Mouse (Mus musculus) hindbrain, embryonic 14.5 days (tissue): ENCODE data around the gene St3gal2. TPM values are rescaled to one million over a fixed set of nuclear protein-coding genes. Genes with fewer than 3 reads are reported as not detected.
A peak's percentile ranks its signal among the peaks of the same experiment; 100 is the strongest.
"Not testable (repeated sequence)": the region's sequence is repeated elsewhere in the genome, so short reads cannot be mapped to it uniquely, and the experiment has no call there.

Source experiments
- ATAC-seq: fragments of 200-750 bp; cut with Nextera tagmentation; 2 replicates; pipeline ENCODE4 v1.8.0; 2017; ENCODE audit warnings: moderate number of reproducible peaks, mild to moderate bottlenecking, moderate TSS enrichment, moderate library complexity; ENCODE audit not compliant: low FRiP score
- DNase-seq: peaks from one replicate; pipeline ENCODE4 v3.0.0-alpha.2; 2015; ENCODE audit warnings: low spot score
- H3K27ac ChIP-seq: fragments of 300-500 bp; sonication (generic); 2 replicates; pipeline ENCODE4 v1.5.1; 2014; ENCODE audit warnings: mild to moderate bottlenecking, moderate library complexity
- H3K27me3 ChIP-seq: fragments of 300-500 bp; sonication (generic); 2 replicates; pipeline ENCODE4 v1.6.1; 2014; ENCODE audit warnings: mild to moderate bottlenecking, low read length, mixed read lengths; ENCODE audit not compliant: control insufficient read depth, insufficient read depth
- H3K36me3 ChIP-seq: fragments of 300-500 bp; sonication (generic); replicated peaks from 2 replicates; pipeline ENCODE4 v1.6.1; 2014; ENCODE audit not compliant: control insufficient read depth, insufficient read depth
- H3K4me1 ChIP-seq: fragments of 300-500 bp; sonication (generic); replicated peaks from 2 replicates; pipeline ENCODE4 v1.6.1; 2014; ENCODE audit warnings: antibody characterized with exemption, low read length, mixed read lengths; ENCODE audit not compliant: control insufficient read depth, insufficient read depth
- H3K4me2 ChIP-seq: fragments of 300-500 bp; sonication (generic); replicated peaks from 2 replicates; pipeline ENCODE4 v1.6.1; 2014; ENCODE audit warnings: mild to moderate bottlenecking, moderate library complexity
- H3K4me3 ChIP-seq: fragments of 300-500 bp; sonication (generic); replicated peaks from 2 replicates; pipeline ENCODE4 v1.5.1; 2014; ENCODE audit warnings: mild to moderate bottlenecking, low read length
- H3K9ac ChIP-seq: fragments of 300-500 bp; sonication (generic); 2 replicates; pipeline ENCODE4 v1.6.1; 2014
- H3K9me3 ChIP-seq: fragments of 300-500 bp; sonication (generic); 2 replicates; pipeline ENCODE4 v1.6.1; 2016; ENCODE audit warnings: low read length; ENCODE audit not compliant: control insufficient read depth
- WGBS: fragments of 180-500 bp; shearing (Covaris S2); extraction: QIAGEN DNeasy Blood & Tissue Kit; methylation state at CpG from one replicate; pipeline ENCODE4 v1.1.7; 2014; 5-methylcytosine and 5-hydroxymethylcytosine counted together
- microRNA-seq: library from miRNA; unstranded; fragments of <30 nt; microRNA quantifications from one replicate; pipeline ENCODE4, GENCODE M21; 2016
- polyA plus RNA-seq: library from polyadenylated mRNA; unstranded; fragments of >200 nt; fragmentation: Nextera tagmentation; extraction: Ambion mirVana; gene quantifications from 2 replicates; pipeline ENCODE4 v1.2.1, GENCODE M21; 2014

St3gal2 gene
- polyA plus RNA-seq, 1 experiment from 2014 or later: 17.6 TPM

GRCm38 (mm10) chr8:110996641-110997430 is 77.1 kb downstream of the St3gal2 start:
- Histone ChIP-seq H3K4me3 (peak overlapping the region; percentile 94), H3K27me3 (no peaks in the 10 kb centered on the region), H3K9ac (peak overlapping the region; percentile 80), H3K9me3 (no peaks in the 10 kb centered on the region), H3K36me3 (peaks cover 17% of the 10 kb centered on the region), H3K4me2 (peak overlapping the region; percentile 91), H3K4me1 (peaks cover 8% of the 10 kb centered on the region), H3K27ac (peak overlapping the region; percentile 78)
- 39% methylated on average over 16 of the region's 16 CpGs for WGBS
- DNase-seq (no peak), ATAC-seq (no peak)

GRCm38 (mm10) chr8:110997547-110998531 is 78.1 kb downstream of the St3gal2 start, which contains the start of gene Ddx19a:
Gene Ddx19a (minus strand): TSS chr8:110997800.
- ATAC-seq (peak; percentile 93), DNase-seq (peak; percentile 88)
- peak within 1 kb of the TSS; percentile 78 for H3K27ac ChIP-seq
- peaks cover 8% of the 10 kb centered on the region for H3K4me1 ChIP-seq
- no peaks in the 10 kb centered on the region for H3K27me3 ChIP-seq
- peak within 1 kb of the TSS; percentile 80 for H3K9ac ChIP-seq
- peaks cover 10% of the 10 kb centered on the region for H3K36me3 ChIP-seq
- no peaks in the 10 kb centered on the region for H3K9me3 ChIP-seq
- 4% methylated on average over 58 of the region's 58 CpGs for WGBS
- H3K4me3 ChIP-seq: peak within 1 kb of the TSS; percentile 94
- H3K4me2 ChIP-seq: peak within 1 kb of the TSS; percentile 91

GRCm38 (mm10) chr8:111010230-111010991 is 90.7 kb downstream of the St3gal2 start:
- H3K4me2 ChIP-seq, H3K4me3 ChIP-seq, H3K4me1 ChIP-seq, DNase-seq, H3K27me3 ChIP-seq, H3K9me3 ChIP-seq, H3K9ac ChIP-seq, ATAC-seq, H3K27ac ChIP-seq: not testable (repeated sequence)
- WGBS: 92% methylated on average over 9 of the region's 10 CpGs
- peaks cover 70% of the 10 kb centered on the region for H3K36me3 ChIP-seq

Small RNA genes within 50 kb of the gene (microRNA-seq; reads per million reads assigned to microRNA genes)
- not detected for gene Mir3473d

Other genes with a start within 250 kb of the St3gal2 start
- 32.9 and 36.3 TPM in 2 replicates for gene Mtss1l, start 198.4 kb upstream of the St3gal2 start, polyA plus RNA-seq
- gene Il34, start 114.0 kb upstream of the St3gal2 start, polyA plus RNA-seq: 5.4 and 6.1 TPM in 2 replicates
- 66.7 and 73.0 TPM in 2 replicates for gene Cog4, start 73.3 kb upstream of the St3gal2 start, polyA plus RNA-seq
- 92.2 and 102 TPM in 2 replicates for gene Sf3b3, start 73.1 kb upstream of the St3gal2 start, polyA plus RNA-seq
- 5.0 and 5.8 TPM in 2 replicates for gene Fuk, start 17.4 kb upstream of the St3gal2 start, polyA plus RNA-seq
- 13.0 and 13.3 TPM in 2 replicates for gene Ddx19a, start 77.9 kb downstream of the St3gal2 start, polyA plus RNA-seq
- 8.1 and 9.1 TPM in 2 replicates for gene Ddx19b, start 111.8 kb downstream of the St3gal2 start, polyA plus RNA-seq
- 79.2 and 91.1 TPM in 2 replicates for gene Aars, start 113.2 kb downstream of the St3gal2 start, polyA plus RNA-seq
- not detected in 2 replicates for gene Exosc6, start 136.4 kb downstream of the St3gal2 start, polyA plus RNA-seq
- 0.44 and 0.73 TPM in 2 replicates for gene Clec18a, start 172.5 kb downstream of the St3gal2 start, polyA plus RNA-seq
- gene Pdpr, start 174.7 kb downstream of the St3gal2 start, polyA plus RNA-seq: 7.2 and 8.4 TPM in 2 replicates